Mouse (Mus musculus) intestine, postnatal 0 days (tissue): ENCODE measurements at regions not wholly inside any gene's neighbourhood (a gene's known extent, or its start where the extent isn't known, plus 50 kb on each side); places are given as distances from the start of the nearest gene placed in this dataset.

Experiments used
- ATAC-seq: fragments of 200-750 bp; cut with Nextera tagmentation; 2 replicates; pipeline ENCODE4 v1.8.0; 2017; ENCODE audit warnings: mild to moderate bottlenecking, moderate TSS enrichment, moderate library complexity
- H3K27ac ChIP-seq: fragments of 300-500 bp; sonication (generic); 2 replicates; pipeline ENCODE4 v1.5.1; 2014; ENCODE audit warnings: mild to moderate bottlenecking, low read depth, low read length, moderate library complexity
- H3K27me3 ChIP-seq: fragments of 300-500 bp; sonication (generic); replicated peaks from 2 replicates; pipeline ENCODE4 v1.6.1; 2014; ENCODE audit warnings: low read length, mixed read lengths; ENCODE audit not compliant: control insufficient read depth, insufficient read depth
- H3K36me3 ChIP-seq: fragments of 300-500 bp; sonication (generic); 2 replicates; pipeline ENCODE4 v1.6.1; 2014; ENCODE audit warnings: mild to moderate bottlenecking, moderate library complexity; ENCODE audit not compliant: control insufficient read depth, insufficient read depth
- H3K4me1 ChIP-seq: fragments of 300-500 bp; sonication (generic); replicated peaks from 2 replicates; pipeline ENCODE4 v1.6.1; 2014; ENCODE audit warnings: antibody characterized with exemption, low read length, mixed read lengths; ENCODE audit not compliant: control insufficient read depth, insufficient read depth
- H3K4me2 ChIP-seq: fragments of 300-500 bp; sonication (generic); replicated peaks from 2 replicates; pipeline ENCODE4 v1.6.1; 2014; ENCODE audit warnings: low read depth, mild to moderate bottlenecking, moderate library complexity
- H3K4me3 ChIP-seq: fragments of 300-500 bp; sonication (generic); 2 replicates; pipeline ENCODE4 v1.5.1; 2014; ENCODE audit warnings: low read depth, low read length
- H3K9ac ChIP-seq: fragments of 300-500 bp; sonication (generic); 2 replicates; pipeline ENCODE4 v1.6.1; 2014; ENCODE audit warnings: mild to moderate bottlenecking, low read depth, low read length
- H3K9me3 ChIP-seq: fragments of 300-500 bp; sonication (generic); 2 replicates; pipeline ENCODE4 v1.6.1; 2016; ENCODE audit warnings: mixed run types; ENCODE audit not compliant: control insufficient read depth
- CTCF ChIP-seq: sonication (generic); IDR thresholded peaks from 2 replicates; pipeline ENCODE4 v1.5.1; 2016; ENCODE audit warnings: low read depth, mild to moderate bottlenecking, control low read depth, antibody characterized with exemption, moderate library complexity
- WGBS: fragments of 180-500 bp; shearing (Covaris S2); extraction: QIAGEN DNeasy Blood & Tissue Kit; methylation state at CpG from one replicate; pipeline ENCODE4 v1.1.7; 2014; 5-methylcytosine and 5-hydroxymethylcytosine counted together

DNA sequence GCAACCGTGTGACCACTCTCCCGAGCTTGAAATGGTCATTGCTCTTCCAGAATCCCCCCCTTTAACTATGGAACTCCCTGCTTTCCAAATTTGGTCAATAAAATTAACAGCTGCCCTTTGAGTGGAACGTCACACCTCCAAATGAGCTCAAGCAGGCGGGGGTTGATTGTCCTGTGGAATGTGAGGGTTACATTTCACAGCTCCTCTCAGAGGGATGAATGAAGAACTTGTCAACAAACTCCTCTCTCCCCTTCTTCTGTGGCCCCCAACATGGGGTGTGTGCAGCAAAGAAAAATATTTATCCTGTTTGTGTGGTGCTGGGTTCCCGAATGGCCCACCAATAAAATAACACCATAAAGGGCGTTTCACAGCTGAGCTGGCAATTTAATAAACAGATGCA lies 344.8 kb upstream of the Sall1 start:
- 25% methylated on average over 6 of the region's 6 CpGs for WGBS
- Histone ChIP-seq H3K4me3 (no peak overlapping the region), H3K4me1 (no peaks in the 10 kb centered on the region), H3K27ac (no peak overlapping the region), H3K4me2 (no peak overlapping the region), H3K36me3 (no peaks in the 10 kb centered on the region), H3K9ac (no peak overlapping the region), H3K9me3 (no peaks in the 10 kb centered on the region), H3K27me3 (no peaks in the 10 kb centered on the region; the same call in 1 of the 2 replicates)
- no peak for TF ChIP-seq CTCF
- ATAC-seq = no peak

DNA sequence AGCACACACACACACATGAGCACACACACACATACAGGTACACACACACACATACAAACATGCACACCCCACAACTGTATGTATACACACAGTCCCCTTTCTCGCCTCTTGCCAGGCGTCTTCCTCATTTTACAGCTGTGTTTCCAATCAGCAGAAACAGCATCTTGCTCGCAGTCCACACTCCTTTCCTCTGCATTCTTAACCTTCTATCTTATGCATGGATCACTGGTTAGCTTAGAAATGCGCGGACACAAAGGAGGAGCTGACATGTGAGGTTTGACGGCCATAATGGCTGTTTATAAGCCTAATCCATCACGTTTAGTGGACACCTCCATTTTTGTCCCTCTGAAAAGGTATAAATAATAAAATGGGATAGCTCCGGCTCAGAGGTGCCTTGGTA lies 343.3 kb upstream of the Sall1 start:
- H3K4me3 ChIP-seq = no peak overlapping the region
- TF ChIP-seq CTCF = no peak
- H3K4me1 ChIP-seq = no peaks in the 10 kb centered on the region
- no peaks in the 10 kb centered on the region for H3K36me3 ChIP-seq
- H3K27me3 ChIP-seq = no peaks in the 10 kb centered on the region; the same call in 1 of the 2 replicates
- no peak overlapping the region for H3K9ac ChIP-seq
- H3K9me3 ChIP-seq = no peaks in the 10 kb centered on the region
- no peak overlapping the region for H3K4me2 ChIP-seq
- no peak overlapping the region for H3K27ac ChIP-seq
- 41% methylated on average over 8 of the region's 8 CpGs for WGBS
- ATAC-seq = no peak

DNA sequence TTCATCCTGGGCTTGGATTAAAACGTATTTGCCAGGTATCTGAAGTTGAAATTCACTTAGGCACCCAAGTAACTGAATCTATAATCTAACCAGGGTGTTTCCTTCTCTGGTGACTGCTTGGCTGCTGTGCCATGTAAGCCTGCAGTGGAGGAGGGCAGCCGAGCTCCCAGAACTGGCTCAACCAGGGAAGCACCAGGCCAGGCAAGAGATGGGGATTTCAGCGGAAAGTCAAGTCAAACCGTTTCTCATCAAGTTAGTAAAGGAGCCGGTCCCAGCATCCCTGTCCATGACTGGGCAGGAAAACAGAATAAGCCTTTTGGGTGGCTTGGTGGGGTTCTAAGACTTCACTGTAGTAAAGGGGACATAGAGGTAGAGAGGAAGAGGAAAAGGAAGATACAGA lies 341.1 kb upstream of the Sall1 start:
- Histone ChIP-seq H3K4me3 (no peak overlapping the region), H3K36me3 (no peaks in the 10 kb centered on the region), H3K4me1 (no peaks in the 10 kb centered on the region), H3K27me3 (no peaks in the 10 kb centered on the region; the same call in 1 of the 2 replicates), H3K27ac (no peak overlapping the region), H3K9me3 (no peaks in the 10 kb centered on the region), H3K9ac (no peak overlapping the region), H3K4me2 (no peak overlapping the region)
- ATAC-seq = no peak
- no peak for TF ChIP-seq CTCF
- 68% methylated on average over 5 of the region's 5 CpGs for WGBS

DNA sequence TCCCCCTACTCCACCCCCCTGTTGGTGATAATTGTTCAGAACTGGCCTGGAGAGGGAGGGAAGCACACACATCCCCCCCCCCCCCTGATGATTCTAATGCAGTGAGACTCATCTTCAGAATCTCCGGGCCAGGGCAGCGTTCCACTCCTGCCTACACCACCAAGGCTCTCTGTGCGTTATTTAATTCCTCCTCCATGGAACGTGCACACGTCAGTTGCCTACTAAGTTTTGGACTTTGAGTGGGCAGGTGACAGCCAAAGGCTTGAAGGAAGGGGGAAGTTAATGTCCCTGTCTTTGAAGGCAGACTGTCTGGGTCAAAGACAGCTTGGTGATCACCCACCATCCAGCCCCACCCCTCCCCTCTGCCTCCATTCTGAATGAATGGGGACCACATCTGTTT lies 339.8 kb upstream of the Sall1 start:
- no peak for TF ChIP-seq CTCF
- Histone ChIP-seq H3K9ac (no peak overlapping the region), H3K9me3 (no peaks in the 10 kb centered on the region), H3K27me3 (no peaks in the 10 kb centered on the region; the same call in 1 of the 2 replicates), H3K4me3 (no peak overlapping the region), H3K36me3 (no peaks in the 10 kb centered on the region), H3K4me1 (no peaks in the 10 kb centered on the region), H3K27ac (no peak overlapping the region), H3K4me2 (no peak overlapping the region)
- ATAC-seq = no peak
- 60% methylated on average over 5 of the region's 5 CpGs for WGBS

DNA sequence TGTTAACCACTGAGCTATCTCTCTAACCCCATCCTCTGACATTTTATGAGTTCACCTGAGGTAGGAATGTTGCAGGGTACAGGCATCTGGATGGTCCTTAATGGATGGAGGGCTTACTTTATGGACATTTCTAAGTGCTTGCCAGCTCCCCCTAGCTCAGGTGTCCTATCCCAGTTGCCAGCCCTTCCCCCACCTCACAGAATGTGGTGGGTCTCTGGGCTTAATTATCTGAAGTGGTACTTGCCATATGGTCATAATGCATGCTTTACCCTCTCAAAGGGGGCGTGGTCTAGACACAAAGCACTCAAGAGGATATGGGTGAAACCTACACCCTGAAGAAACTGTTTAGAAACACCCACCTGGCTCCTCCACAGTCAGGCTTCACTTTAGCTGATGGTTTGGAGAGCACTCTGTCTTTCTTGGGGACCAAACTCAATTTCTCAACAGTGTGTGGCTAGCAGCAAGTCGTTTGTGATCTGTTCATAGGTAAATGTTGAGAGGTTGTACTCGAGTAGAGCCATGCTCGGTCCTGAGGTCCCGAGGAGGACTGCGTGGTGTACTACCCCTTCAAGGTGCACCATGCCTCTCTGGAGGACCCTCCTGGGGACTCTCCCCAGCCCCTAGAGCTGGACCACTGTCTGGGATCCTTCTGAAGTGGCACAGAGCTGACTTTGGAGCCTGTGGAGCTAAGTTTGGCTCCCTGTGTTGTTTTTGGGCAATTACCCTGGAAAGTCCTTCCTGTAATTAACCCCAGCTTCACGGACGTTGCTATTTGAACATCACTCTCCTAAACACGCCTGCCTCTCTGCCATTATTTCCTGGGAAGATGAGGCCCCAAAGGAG lies 338.8 kb upstream of the Sall1 start:
- Histone ChIP-seq H3K9me3 (no peaks in the 10 kb centered on the region), H3K9ac (no peak overlapping the region), H3K4me3 (no peak overlapping the region), H3K27ac (no peak overlapping the region), H3K36me3 (no peaks in the 10 kb centered on the region), H3K27me3 (no peaks in the 10 kb centered on the region; the same call in 1 of the 2 replicates), H3K4me1 (no peaks in the 10 kb centered on the region), H3K4me2 (no peak overlapping the region)
- WGBS = 57% methylated on average over 9 of the region's 9 CpGs
- ATAC-seq = no peak
- TF ChIP-seq CTCF = no peak

DNA sequence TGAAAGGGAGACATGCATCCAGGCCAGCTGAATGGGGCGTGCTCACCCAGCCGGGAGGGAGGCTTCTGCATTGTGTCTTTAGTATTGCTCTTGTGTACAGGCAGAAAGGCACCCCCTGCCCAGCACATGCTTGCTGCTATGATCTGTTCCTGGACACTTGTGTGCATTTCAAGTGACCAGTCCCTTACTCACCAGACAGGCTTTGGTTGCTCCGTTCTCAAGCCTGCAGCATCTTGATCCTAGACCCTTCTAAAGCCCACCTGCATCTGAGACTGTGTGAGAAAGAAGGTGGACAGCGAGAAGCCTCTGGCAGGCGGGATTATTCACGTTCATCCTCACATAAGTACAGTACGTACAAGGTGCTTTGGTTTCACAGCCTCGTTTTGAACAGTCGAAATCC lies 336.5 kb upstream of the Sall1 start:
- Histone ChIP-seq H3K4me2 (no peak overlapping the region), H3K27me3 (no peaks in the 10 kb centered on the region), H3K4me3 (no peak overlapping the region), H3K36me3 (no peaks in the 10 kb centered on the region), H3K4me1 (no peaks in the 10 kb centered on the region), H3K9ac (no peak overlapping the region), H3K9me3 (no peaks in the 10 kb centered on the region), H3K27ac (no peak overlapping the region)
- TF ChIP-seq CTCF = no peak
- WGBS = 83% methylated on average over 9 of the region's 9 CpGs
- no peak for ATAC-seq
